Mouse (Mus musculus): ENCODE results near the gene Tnip1.

DNA sequence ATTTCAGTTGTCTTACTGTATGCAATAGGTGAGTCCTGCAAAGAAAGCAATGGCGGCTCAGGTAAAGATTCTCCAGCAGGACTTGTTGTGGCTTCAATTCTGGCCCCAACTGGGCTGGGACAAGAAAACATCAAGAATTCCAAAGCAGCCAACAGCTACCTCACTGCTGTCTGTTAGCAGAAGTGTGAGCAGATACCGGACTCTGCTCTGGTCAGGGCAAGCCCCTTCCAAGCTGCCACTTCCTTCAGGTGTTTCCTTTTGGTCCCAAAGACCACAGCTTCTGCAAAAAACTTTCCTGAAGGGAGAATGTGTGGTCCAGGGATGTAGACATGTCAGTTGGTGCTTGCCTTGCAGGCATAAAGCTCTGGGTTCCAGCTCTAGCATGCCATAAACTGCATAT, 13.0 kb upstream of the Tnip1 start:
- TF ChIP-seq CTCF (IDR thresholded peaks at IDR 0.05; ENCODE audit: low read depth): no peak
- no peak for TF ChIP-seq EP300 (IDR thresholded peaks at IDR 0.05; ENCODE audit: low read depth)
